Mouse (Mus musculus) hindbrain, embryonic 11.5 days (tissue): Measurements from ENCODE around the gene Prkcb. TPM values are rescaled to one million over a fixed set of nuclear protein-coding genes. Genes with fewer than 3 reads are reported as not detected.

Experiments
- ATAC-seq: fragments of 200-750 bp; cut with Nextera tagmentation; 2 replicates; pipeline ENCODE4 v1.8.0; 2017; ENCODE audit warnings: mild to moderate bottlenecking, moderate TSS enrichment, moderate library complexity; ENCODE audit not compliant: low FRiP score
- DNase-seq: peaks from one replicate; pipeline ENCODE4 v3.0.0-alpha.2; 2015; ENCODE audit warnings: low spot score
- H3K27ac ChIP-seq: fragments of 300-500 bp; sonication (generic); 2 replicates; pipeline ENCODE4 v1.5.1; 2014; ENCODE audit warnings: mild to moderate bottlenecking, low read depth, low read length
- H3K27me3 ChIP-seq: fragments of 300-500 bp; sonication (generic); 2 replicates; pipeline ENCODE4 v1.6.1; 2014; ENCODE audit warnings: mild to moderate bottlenecking, low read length, moderate library complexity, mixed read lengths; ENCODE audit not compliant: control insufficient read depth, insufficient read depth
- H3K36me3 ChIP-seq: fragments of 300-500 bp; sonication (generic); 2 replicates; pipeline ENCODE4 v1.6.1; 2014; ENCODE audit warnings: mild to moderate bottlenecking, low read length, moderate library complexity, mixed read lengths; ENCODE audit not compliant: control insufficient read depth, insufficient read depth
- H3K4me1 ChIP-seq: fragments of 300-500 bp; sonication (generic); replicated peaks from 2 replicates; pipeline ENCODE4 v1.6.1; 2014; ENCODE audit warnings: low read length, mixed read lengths; ENCODE audit not compliant: control insufficient read depth, insufficient read depth
- H3K4me2 ChIP-seq: fragments of 300-500 bp; sonication (generic); replicated peaks from 2 replicates; pipeline ENCODE4 v1.6.1; 2014; ENCODE audit warnings: mild to moderate bottlenecking, low read depth, low read length
- H3K4me3 ChIP-seq: fragments of 300-500 bp; sonication (generic); 2 replicates; pipeline ENCODE4 v1.5.1; 2014; ENCODE audit warnings: low read depth, low read length
- H3K9ac ChIP-seq: fragments of 300-500 bp; sonication (generic); 2 replicates; pipeline ENCODE4 v1.6.1; 2014; ENCODE audit warnings: low read depth, low read length
- H3K9me3 ChIP-seq: fragments of 300-500 bp; sonication (generic); 2 replicates; pipeline ENCODE4 v1.6.1; 2016; ENCODE audit warnings: low read length; ENCODE audit not compliant: control insufficient read depth
- whole genome bisulfite sequencing: fragments of 180-500 bp; shearing (Covaris S2); extraction: QIAGEN DNeasy Blood & Tissue Kit; methylation state at CpG from one replicate; pipeline ENCODE4 v1.1.7; 2014; 5-methylcytosine and 5-hydroxymethylcytosine counted together
- polyA plus RNA-seq: library from polyadenylated mRNA; unstranded; fragments of >200 nt; fragmentation: Nextera tagmentation; extraction: Ambion mirVana; gene quantifications from 2 replicates; pipeline ENCODE4 v1.2.1, GENCODE M21; 2014

The Prkcb gene
- polyA plus RNA-seq, 1 experiment from 2014 or later = 22.3 TPM

GRCm38 (mm10) chr7:122322038-122322690 is 33.6 kb downstream of the Prkcb start:
- WGBS = 76% methylated on average over 8 of the region's 8 CpGs
- Histone ChIP-seq H3K9me3 (no peaks in the 10 kb centered on the region), H3K9ac (no peak overlapping the region), H3K4me1 (no peaks in the 10 kb centered on the region), H3K27me3 (no peaks in the 10 kb centered on the region), H3K27ac (no peak overlapping the region), H3K4me2 (no peak overlapping the region), H3K36me3 (no peaks in the 10 kb centered on the region), H3K4me3 (no peak overlapping the region)
- ATAC-seq = no peak
- DNase-seq = no peak

- Histone ChIP-seq H3K4me2 (no peak overlapping the region), H3K9ac (no peak overlapping the region), H3K4me1 (no peaks in the 10 kb centered on the region), H3K27me3 (no peaks in the 10 kb centered on the region), H3K9me3 (no peaks in the 10 kb centered on the region), H3K27ac (no peak overlapping the region), H3K4me3 (no peak overlapping the region), H3K36me3 (no peaks in the 10 kb centered on the region)
- 98% methylated on average over 3 of the region's 3 CpGs for WGBS
- DNase-seq (no peak), ATAC-seq (no peak)
These were observed 39.4 kb downstream of the Prkcb start for GRCm38 (mm10) chr7:122327942-122328341.

GRCm38 (mm10) chr7:122328466-122328865 is 39.9 kb downstream of the Prkcb start:
- ATAC-seq (no peak), DNase-seq (no peak)
- no peak overlapping the region for H3K9ac ChIP-seq
- no peaks in the 10 kb centered on the region for H3K27me3 ChIP-seq
- WGBS = 88% methylated on average over 5 of the region's 5 CpGs
- H3K36me3 ChIP-seq = no peaks in the 10 kb centered on the region
- H3K4me3 ChIP-seq = no peak overlapping the region
- no peak overlapping the region for H3K4me2 ChIP-seq
- H3K27ac ChIP-seq = no peak overlapping the region
- H3K9me3 ChIP-seq = no peaks in the 10 kb centered on the region
- no peaks in the 10 kb centered on the region for H3K4me1 ChIP-seq

GRCm38 (mm10) chr7:122329588-122329987 is 41.0 kb downstream of the Prkcb start:
- Histone ChIP-seq H3K36me3 (no peaks in the 10 kb centered on the region), H3K27me3 (no peaks in the 10 kb centered on the region), H3K27ac (no peak overlapping the region), H3K4me3 (no peak overlapping the region), H3K9me3 (no peaks in the 10 kb centered on the region), H3K9ac (no peak overlapping the region), H3K4me2 (no peak overlapping the region), H3K4me1 (no peaks in the 10 kb centered on the region)
- DNase-seq (no peak), ATAC-seq (no peak)
- 87% methylated on average over 4 of the region's 4 CpGs for WGBS

GRCm38 (mm10) chr7:122333686-122334085 is 45.1 kb downstream of the Prkcb start:
- no peak overlapping the region for H3K9ac ChIP-seq
- ATAC-seq (no peak), DNase-seq (no peak)
- no peak overlapping the region for H3K4me3 ChIP-seq
- H3K27me3 ChIP-seq = no peaks in the 10 kb centered on the region
- H3K27ac ChIP-seq = no peak overlapping the region
- 86% methylated on average over 7 of the region's 7 CpGs for WGBS
- H3K4me1 ChIP-seq = no peaks in the 10 kb centered on the region
- H3K4me2 ChIP-seq = no peak overlapping the region
- no peaks in the 10 kb centered on the region for H3K36me3 ChIP-seq
- no peaks in the 10 kb centered on the region for H3K9me3 ChIP-seq

- no peaks in the 10 kb centered on the region for H3K4me1 ChIP-seq
- ATAC-seq (no peak), DNase-seq (no peak)
- H3K27ac ChIP-seq = no peak overlapping the region
- H3K36me3 ChIP-seq = no peaks in the 10 kb centered on the region
- H3K27me3 ChIP-seq = no peaks in the 10 kb centered on the region
- no peak overlapping the region for H3K9ac ChIP-seq
- H3K4me2 ChIP-seq = no peak overlapping the region
- WGBS = 84% methylated on average over 3 of the region's 3 CpGs
- no peaks in the 10 kb centered on the region for H3K9me3 ChIP-seq
- H3K4me3 ChIP-seq = no peak overlapping the region
These were observed 48.8 kb downstream of the Prkcb start for GRCm38 (mm10) chr7:122337302-122337701.

- H3K36me3 ChIP-seq = no peaks in the 10 kb centered on the region
- no peaks in the 10 kb centered on the region for H3K4me1 ChIP-seq
- no peak overlapping the region for H3K4me2 ChIP-seq
- no peaks in the 10 kb centered on the region for H3K9me3 ChIP-seq
- H3K4me3 ChIP-seq = no peak overlapping the region
- ATAC-seq = no peak
- no peaks in the 10 kb centered on the region for H3K27me3 ChIP-seq
- no peak overlapping the region for H3K27ac ChIP-seq
- 58% methylated on average over 3 of the region's 3 CpGs for WGBS
- DNase-seq = no peak
- H3K9ac ChIP-seq = no peak overlapping the region
These were observed 49.5 kb downstream of the Prkcb start for GRCm38 (mm10) chr7:122338055-122338454.

- Histone ChIP-seq H3K9me3 (no peaks in the 10 kb centered on the region), H3K36me3 (no peaks in the 10 kb centered on the region), H3K4me2 (no peak overlapping the region), H3K27me3 (no peaks in the 10 kb centered on the region), H3K27ac (no peak overlapping the region), H3K4me1 (no peaks in the 10 kb centered on the region), H3K4me3 (no peak overlapping the region), H3K9ac (no peak overlapping the region)
- DNase-seq = no peak
- 86% methylated on average over 2 of the region's 2 CpGs for WGBS
- no peak for ATAC-seq
These were observed 50.9 kb downstream of the Prkcb start for GRCm38 (mm10) chr7:122339476-122339875.

GRCm38 (mm10) chr7:122341813-122342212 is 53.3 kb downstream of the Prkcb start:
- Histone ChIP-seq H3K27me3 (no peaks in the 10 kb centered on the region), H3K36me3 (no peaks in the 10 kb centered on the region), H3K4me3 (no peak overlapping the region), H3K9me3 (no peaks in the 10 kb centered on the region), H3K9ac (no peak overlapping the region), H3K4me2 (no peak overlapping the region), H3K27ac (no peak overlapping the region), H3K4me1 (no peaks in the 10 kb centered on the region)
- WGBS = 73% methylated on average over 3 of the region's 3 CpGs
- ATAC-seq (no peak), DNase-seq (no peak)
